Mouse (Mus musculus): Measurements from ENCODE around the gene Sgpp1.
"Not testable (repeated sequence)": the region's sequence is repeated elsewhere in the genome, so short reads cannot be mapped to it uniquely, and the experiment has no call there.

Gene Sgpp1

GRCm38 (mm10) chr12:75731508-75731907, 4.0 kb downstream of the Sgpp1 start:
- DNase-seq: no peak

GRCm38 (mm10) chr12:75730458-75730857, 5.1 kb downstream of the Sgpp1 start:
- DNase-seq: no peak

GRCm38 (mm10) chr12:75729876-75730275, 5.7 kb downstream of the Sgpp1 start:
- no peak for DNase-seq

DNA sequence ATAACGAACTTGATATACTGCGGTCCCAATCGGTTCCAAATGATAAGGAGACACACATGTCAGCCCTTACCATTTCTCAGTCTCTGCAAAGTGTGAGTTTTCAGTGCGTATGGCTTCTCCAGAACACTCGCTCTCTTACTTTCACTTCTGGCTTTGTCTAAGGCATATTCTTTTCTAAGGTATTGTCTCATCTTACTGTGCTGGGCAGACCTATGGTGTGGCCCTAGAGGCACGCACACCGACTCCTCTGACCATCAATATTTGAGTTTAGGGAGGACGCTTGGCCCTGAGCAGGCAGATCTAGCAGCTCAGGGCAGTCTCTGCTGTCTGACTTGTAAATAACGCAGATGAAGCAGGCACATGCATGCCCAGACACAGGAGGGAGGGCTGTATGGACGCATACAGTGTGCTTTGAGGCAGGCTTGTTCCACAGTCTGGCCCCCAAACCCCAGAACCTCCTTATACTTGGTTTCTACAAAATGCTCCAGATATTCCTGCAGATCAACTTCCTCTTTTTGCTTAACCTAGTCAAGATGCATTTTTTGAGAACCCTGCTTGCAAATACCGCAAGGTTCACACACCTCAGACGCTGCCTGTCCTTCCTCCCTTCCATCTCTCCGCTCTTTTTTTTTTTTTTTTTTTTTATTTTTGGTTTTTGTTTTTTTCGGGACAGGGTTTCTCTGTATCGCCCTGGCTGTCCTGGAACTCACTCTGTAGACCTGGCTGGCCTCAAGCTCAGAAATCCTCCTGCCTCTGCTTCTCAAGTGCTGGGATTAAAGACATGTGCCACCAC, 8.0 kb downstream of the Sgpp1 start:
- no peak for DNase-seq

- DNase-seq: no peak
Observed at GRCm38 (mm10) chr12:75726349-75726861, 9.1 kb downstream of the Sgpp1 start.

DNA sequence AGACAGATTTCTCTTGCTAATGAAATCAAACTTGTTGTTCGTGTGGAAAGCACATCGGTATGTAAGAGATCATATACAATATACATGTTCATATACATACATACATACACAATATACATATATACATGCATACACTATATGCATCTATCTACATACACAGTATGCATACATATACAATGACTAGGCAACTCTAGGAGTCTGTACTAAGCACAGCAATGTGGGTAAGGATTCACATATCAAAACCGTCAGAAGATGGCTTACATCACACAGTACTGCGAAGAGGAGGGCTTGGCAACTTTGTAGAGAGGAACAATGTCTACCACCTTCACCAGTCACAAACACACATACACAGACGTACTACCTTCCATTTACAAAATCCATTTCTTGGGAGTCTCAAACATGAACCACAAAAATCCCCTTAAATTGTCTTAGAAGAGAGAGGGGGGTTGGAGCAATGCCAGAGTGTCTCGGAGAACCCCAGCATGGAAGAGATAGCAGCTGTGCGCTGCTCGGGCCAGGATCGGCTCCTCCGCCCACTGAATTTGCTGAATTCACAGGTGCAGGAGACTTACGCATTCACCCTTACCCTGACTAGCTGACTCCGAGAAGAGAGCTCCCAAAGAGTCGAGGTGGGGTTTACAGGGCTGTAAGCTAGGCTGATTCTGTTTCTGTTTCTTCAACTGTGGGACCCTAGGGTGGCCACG, 10.8 kb downstream of the Sgpp1 start:
- DNase-seq: no peak

DNA sequence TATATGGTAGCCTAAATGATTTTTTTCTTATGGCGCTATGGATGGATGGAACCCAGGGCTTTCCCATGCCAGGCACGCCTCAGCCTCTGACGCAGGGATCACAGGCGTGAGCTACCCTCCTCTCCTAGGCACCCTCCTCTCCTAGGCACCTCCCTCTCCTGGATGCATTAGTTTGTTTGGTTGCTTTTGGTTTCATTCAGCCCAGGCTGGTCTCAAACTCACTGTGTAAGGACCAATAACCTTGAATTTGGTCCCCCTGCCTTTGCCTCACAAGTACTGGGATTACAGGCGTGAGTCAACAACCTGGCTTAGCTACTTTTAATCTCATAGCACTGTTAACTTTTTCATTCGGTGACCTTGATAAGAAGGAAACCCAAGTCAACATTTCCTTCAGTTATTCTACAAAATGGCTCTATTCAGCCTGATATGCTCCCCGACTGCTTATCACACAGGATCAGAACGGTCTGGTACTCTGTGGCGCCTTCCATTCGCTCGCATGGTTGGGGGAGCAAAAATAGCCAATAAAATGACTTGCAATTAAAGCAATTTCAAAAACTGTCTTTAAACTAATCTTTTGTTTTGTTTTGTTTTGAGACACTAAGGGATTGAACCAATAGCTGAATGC, 11.6 kb downstream of the Sgpp1 start:
- no peak for DNase-seq

DNA sequence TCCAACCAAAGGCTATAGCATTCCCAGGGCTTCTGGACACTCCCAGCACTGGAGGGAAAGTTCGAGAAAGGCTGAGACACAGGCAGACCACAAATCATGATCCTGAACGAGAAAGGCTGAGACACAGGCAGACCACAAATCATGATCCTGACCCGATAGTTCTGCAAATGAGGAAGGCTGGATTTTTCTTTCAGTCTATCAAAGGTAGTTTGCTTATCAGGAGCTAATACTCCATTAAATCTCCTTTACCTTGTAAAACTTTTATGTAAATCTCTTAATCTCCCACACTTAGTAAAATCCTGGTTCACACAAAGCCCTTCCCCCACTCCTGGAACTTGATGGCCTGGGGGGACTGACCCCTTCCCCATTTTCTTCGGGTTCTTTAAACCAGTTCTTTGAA, 13.6 kb downstream of the Sgpp1 start:
- no peak for DNase-seq

- no peak for DNase-seq
Observed at GRCm38 (mm10) chr12:75721006-75721405, 14.5 kb downstream of the Sgpp1 start.

- no peak for DNase-seq
Observed at GRCm38 (mm10) chr12:75713596-75713995, 21.9 kb downstream of the Sgpp1 start.

DNA sequence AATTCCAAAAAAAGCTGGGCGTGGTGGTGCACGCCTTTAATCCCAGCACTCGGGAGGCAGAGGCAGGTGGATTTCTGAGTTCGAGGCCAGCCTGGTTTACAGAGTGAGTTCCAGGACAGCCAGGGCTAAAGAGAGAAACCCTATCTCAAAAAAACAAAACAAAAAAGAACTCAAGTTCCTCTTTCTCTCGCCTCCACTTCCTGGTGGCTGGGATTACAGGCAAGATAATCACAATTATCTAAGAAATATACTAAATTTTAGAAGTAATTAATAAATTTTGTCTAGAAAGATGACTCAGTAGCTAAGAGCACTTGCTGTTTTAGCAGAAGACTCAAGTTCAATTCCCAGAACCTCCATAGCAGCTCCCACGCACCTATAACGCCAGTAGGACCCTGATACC, 22.6 kb downstream of the Sgpp1 start:
- DNase-seq: not testable (repeated sequence)

GRCm38 (mm10) chr12:75710596-75711376, 24.7 kb downstream of the Sgpp1 start:
- DNase-seq: no peak

DNA sequence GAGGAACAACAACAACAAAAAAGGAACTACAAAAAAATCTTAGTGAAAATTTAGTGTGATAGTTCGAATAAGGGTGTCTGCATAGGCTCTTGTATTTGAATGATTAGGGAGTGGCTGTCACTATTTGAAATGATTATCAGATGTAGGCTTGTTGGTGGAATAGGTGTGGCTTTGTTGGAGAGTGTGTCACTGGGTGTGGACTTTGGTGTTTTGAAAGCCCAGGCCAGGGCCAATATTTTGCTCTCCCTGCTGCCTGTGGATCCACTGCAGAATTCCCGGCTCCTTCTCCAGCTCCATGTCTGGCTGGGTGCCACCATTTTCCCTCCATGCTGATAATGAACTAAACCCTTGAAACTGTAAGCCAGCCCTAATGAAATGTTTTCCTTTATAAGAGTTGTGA, 26.0 kb downstream of the Sgpp1 start:
- no peak for DNase-seq

GRCm38 (mm10) chr12:75706670-75707069, 28.9 kb downstream of the Sgpp1 start:
- no peak for DNase-seq

DNA sequence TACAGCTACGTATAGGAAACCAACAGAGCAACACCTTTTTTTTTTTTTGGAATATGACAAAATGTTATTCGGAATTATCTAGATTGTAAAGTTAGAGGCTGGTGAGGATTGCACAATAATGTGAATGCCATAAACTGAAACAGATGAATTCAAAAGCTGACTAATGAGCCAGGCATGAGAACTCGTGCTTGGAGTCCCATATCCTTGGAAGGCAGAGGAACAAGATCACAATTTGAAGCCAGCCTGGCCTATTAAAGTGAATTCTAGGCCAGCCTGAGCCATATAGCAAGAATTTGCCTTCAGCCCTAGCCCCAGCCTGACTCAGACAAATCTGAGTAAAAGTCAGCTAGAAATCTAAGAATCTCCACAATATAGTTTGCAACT, 32.8 kb downstream of the Sgpp1 start:
- no peak for DNase-seq

DNA sequence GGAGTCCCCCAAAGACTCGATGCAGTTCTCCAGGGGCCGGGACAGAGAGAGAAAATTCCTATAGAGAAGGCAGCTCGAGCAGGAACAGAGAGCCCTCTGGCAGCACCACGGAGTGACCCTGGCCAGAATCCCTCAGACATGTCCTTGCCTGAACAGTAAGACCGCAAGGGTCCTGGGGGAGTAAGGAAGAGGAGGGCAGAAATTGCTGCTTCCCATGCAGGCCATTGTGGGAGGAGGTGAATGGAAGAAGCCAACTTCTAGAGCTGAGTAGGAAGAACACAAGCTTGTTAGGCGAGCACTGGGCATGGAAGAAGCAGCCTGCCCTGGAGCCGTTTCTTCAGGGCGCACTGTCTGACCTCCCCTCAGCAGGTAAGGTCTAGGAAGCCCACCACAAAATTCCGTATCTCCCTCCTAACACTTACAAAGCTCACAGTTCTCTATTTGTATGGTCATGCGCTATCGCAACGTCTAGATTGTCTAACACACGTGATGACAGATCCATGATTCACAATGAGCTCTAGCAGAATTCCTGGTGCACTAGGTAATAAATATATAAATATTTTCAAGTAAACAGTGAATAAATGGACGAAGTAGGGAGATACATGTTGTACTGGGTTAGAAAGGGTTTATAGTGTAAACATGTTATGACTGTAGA, 33.3 kb downstream of the Sgpp1 start:
- DNase-seq: no peak

- DNase-seq: no peak
Observed at GRCm38 (mm10) chr12:75701173-75702083, 34.1 kb downstream of the Sgpp1 start.

- no peak for DNase-seq
Observed at GRCm38 (mm10) chr12:75698692-75699091, 36.8 kb downstream of the Sgpp1 start.

DNA sequence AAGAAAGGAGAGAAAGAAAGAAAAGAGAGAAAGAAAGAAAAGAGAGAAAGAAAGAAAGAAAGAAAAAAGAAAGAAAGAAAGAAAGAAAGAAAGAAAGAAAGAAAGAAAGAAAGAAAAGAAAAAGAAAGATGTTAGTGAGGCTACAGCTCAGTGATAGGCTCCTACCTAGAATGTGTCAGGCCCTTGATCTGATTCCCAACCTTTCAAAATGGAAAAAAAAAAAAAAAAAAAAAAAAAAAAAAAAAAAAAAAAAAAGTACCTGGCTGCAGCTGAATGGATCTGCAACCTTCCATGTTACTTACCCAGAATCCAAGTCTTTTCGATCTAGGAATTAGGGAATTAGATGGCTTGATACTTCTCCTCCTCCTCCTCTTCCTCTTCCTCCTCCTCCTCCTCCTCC, 39.7 kb downstream of the Sgpp1 start:
- not testable (repeated sequence) for DNase-seq

DNA sequence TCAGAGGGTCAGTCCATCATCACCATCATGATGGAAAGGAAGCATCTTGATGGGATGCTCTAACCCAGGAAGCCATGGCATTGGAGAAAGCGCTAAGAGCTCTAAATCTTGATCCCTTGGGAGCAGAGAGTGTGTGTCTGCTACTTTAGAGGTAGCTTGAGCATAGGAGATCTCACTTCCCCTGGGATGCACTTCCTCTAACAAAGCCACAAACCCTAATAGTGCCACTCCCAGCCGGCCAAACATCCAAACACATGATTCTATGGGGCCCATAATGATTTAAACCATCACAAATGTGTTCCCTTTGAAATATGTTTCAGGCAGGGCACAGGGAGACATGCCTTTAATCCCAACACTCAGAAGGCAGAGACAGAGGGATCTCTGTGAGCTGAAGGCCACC, 46.5 kb downstream of the Sgpp1 start:
- no peak for DNase-seq

DNA sequence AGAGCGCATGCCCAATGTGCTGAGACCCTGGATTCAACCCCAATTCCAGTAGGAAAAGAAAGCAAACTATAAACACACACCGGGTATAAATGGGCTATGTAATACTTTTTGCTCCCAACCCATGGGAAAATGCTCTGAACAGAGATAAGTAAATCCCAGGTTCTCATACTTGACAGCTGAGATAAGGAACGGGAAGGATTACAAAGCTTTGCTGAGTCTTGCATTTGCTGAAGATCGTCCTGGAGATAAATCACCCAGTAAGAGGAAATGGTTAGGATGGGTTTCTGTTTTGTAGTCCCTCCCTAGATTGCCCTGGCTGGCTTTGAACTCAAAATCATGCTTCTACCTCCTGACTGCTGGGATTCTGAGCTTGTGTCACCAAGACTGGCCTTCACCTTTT, 48.2 kb downstream of the Sgpp1 start:
- DNase-seq: no peak
